Mouse (Mus musculus) olfactory bulb, adult 2 months (tissue): ENCODE measurements around the gene Dnajc3.

Experiments
- CTCF ChIP-seq: fragments of 200-500 bp; IDR thresholded peaks from 2 replicates; pipeline ENCODE4 v1.5.1; 2012; ENCODE audit warnings: low read depth, mild to moderate bottlenecking, low read length, moderate library complexity; ENCODE audit not compliant: insufficient read depth
- POLR2A ChIP-seq: fragments of 200-500 bp; IDR thresholded peaks from 2 replicates; pipeline ENCODE4 v1.6.1; 2012; ENCODE audit warnings: mild to moderate bottlenecking, low read depth, low read length, moderate library complexity; ENCODE audit not compliant: insufficient read depth

DNA sequence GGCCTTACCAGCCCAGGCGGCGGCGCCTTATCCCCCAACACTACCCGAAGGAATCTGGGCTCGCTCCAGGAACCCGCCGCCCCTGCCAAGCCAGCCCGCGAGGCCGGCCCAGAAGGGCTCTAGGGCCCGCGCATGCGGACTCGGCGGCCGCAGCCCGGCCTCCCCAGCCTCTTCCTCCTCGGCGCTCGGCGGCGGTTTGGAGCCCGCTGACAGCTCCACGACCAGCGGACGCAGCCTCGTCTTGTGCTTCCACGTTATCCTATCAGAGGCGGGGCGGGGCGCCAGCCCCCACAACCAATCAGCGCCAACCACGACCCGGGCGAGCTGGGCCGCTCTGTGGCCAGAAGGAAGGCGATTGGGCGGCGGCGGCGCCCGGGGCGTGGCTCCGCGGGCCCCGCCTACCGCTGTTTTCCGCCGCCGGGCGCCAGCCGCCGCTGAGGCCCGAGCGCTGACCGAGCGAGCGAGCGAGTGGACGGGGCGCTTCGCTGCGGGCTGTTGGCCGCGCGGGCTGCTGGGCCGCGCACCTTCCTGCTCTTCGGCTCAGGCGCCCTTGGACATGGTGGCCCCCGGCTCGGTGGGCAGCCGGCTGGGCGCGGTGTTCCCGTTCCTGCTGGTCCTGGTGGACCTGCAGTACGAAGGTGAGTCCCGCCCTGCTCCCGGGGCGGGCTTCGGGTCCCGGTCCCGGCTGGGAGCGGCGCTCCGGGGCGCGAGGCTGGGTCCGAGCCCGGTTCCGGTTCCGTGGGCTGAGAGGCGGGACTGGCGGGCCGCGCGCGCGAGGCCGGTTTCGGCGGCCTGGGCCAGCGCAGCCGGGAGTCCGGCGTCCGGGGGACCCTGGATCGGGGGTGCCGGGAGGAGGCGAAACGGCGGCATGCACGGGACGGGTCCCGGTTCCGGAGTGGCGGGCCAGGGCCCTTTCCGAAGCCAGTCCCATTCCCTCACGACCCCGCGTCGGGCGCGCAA is at the start of gene Dnajc3:
- TF ChIP-seq CTCF (no peak), POLR2A (peak; percentile 84)
